Comparison of ENCODE assay signal across 21 mouse cellular contexts in genomic region chr12:11708879-11709602, GRCm38 (mm10).
A peak's percentile ranks its signal among the peaks of the same experiment; 100 is the strongest.
DNase-seq lines count a peak whose midpoint lies in the region; ATAC-seq and TF ChIP-seq lines count a peak whose summit lies in the region.
"Had no signal": no experiment of that assay in that cellular context is flagged by ENCODE, and none has a peak within 500 bp of the region (broad histone marks: within the 10 kb centered on the region; RNA-seq: fewer than 3 reads in every experiment).

No protein-coding gene starts in this region.

- no peaks in the 10 kb centered on the region for H3K27me3 ChIP-seq in hindbrain, postnatal 0 days (ENCODE audit: insufficient read depth, low read length)
- no peaks in the 10 kb centered on the region for H3K27me3 ChIP-seq in hindbrain, embryonic 11.5 days (ENCODE audit: control insufficient read depth, insufficient read depth, low read length)
- H3K27me3 ChIP-seq: hindbrain, embryonic 15.5 days had no signal

- TF ChIP-seq CTCF in hindbrain, postnatal 0 days (IDR thresholded peaks at IDR 0.05; ENCODE audit: low read depth): no peak
- no peak for TF ChIP-seq CTCF in brain, embryonic 14.5 days (IDR thresholded peaks at IDR 0.05; ENCODE audit: borderline replicate concordance, extremely low read depth, insufficient read depth, insufficient read length)
- no peak for TF ChIP-seq CTCF in embryonic fibroblast, embryonic 13.5 days (IDR thresholded peaks at IDR 0.05; ENCODE audit: borderline replicate concordance, insufficient read depth, low read length)

- no peak for TF ChIP-seq POLR2A in brain, embryonic 14.5 days (IDR thresholded peaks at IDR 0.05; ENCODE audit: borderline replicate concordance, extremely low read depth, insufficient read depth, insufficient read length, poor library complexity, severe bottlenecking)
- TF ChIP-seq POLR2A in embryonic fibroblast, embryonic 13.5 days (IDR thresholded peaks at IDR 0.05; ENCODE audit: low read depth, low read length): no peak

- no peaks in the 10 kb centered on the region for H3K4me1 ChIP-seq in hindbrain, postnatal 0 days (ENCODE audit: insufficient read depth, low read length)
- H3K4me1 ChIP-seq in hindbrain, embryonic 11.5 days (replicated peaks; ENCODE audit: control insufficient read depth, insufficient read depth, low read length): no peaks in the 10 kb centered on the region
- no peaks in the 10 kb centered on the region for H3K4me1 ChIP-seq in embryonic fibroblast, embryonic 13.5 days (ENCODE audit: control insufficient read depth, insufficient read depth, low read length)
- H3K4me1 ChIP-seq: hindbrain, embryonic 15.5 days had no signal

- ATAC-seq in hindbrain, postnatal 0 days: no peak
- no peak for ATAC-seq in hindbrain, embryonic 11.5 days (ENCODE audit: low FRiP score)
- ATAC-seq: liver, postnatal 0 days; midbrain, embryonic 16.5 days had no signal

- H3K9me3 ChIP-seq in hindbrain, postnatal 0 days (ENCODE audit: low read length): no peaks in the 10 kb centered on the region
- H3K9me3 ChIP-seq in hindbrain, embryonic 11.5 days (ENCODE audit: control insufficient read depth, low read length): no peaks in the 10 kb centered on the region
- H3K9me3 ChIP-seq: hindbrain, embryonic 15.5 days had no signal

- WGBS in hindbrain, postnatal 0 days: 78% methylated on average over 2 of the region's 2 CpGs
- WGBS in hindbrain, embryonic 11.5 days: 86% methylated on average over 2 of the region's 2 CpGs

- no peak overlapping the region for H3K4me3 ChIP-seq in hindbrain, postnatal 0 days (ENCODE audit: low read length)
- H3K4me3 ChIP-seq in hindbrain, embryonic 11.5 days (ENCODE audit: low read depth, low read length): no peak overlapping the region
- no peak overlapping the region for H3K4me3 ChIP-seq in embryonic fibroblast, embryonic 13.5 days (ENCODE audit: insufficient read depth, low read length)
- H3K4me3 ChIP-seq: erythroblast, embryonic 14.5 days; heart, adult 2 months; hindbrain, embryonic 15.5 days had no signal

- no peak overlapping the region for H3K27ac ChIP-seq in hindbrain, postnatal 0 days
- H3K27ac ChIP-seq in hindbrain, embryonic 11.5 days (ENCODE audit: low read depth, low read length): no peak overlapping the region
- H3K27ac ChIP-seq in embryonic fibroblast, embryonic 13.5 days (ENCODE audit: insufficient read depth, low read length): peak overlapping the region; percentile 52
- H3K27ac ChIP-seq: heart, adult 2 months; hindbrain, embryonic 15.5 days; kidney, postnatal 0 days had no signal

- no peak overlapping the region for H3K4me2 ChIP-seq in hindbrain, postnatal 0 days (ENCODE audit: low read depth, low read length)
- H3K4me2 ChIP-seq in hindbrain, embryonic 11.5 days (replicated peaks; ENCODE audit: low read depth, low read length): no peak overlapping the region
- H3K4me2 ChIP-seq: hindbrain, embryonic 15.5 days had no signal

- no peaks in the 10 kb centered on the region for H3K36me3 ChIP-seq in hindbrain, postnatal 0 days (ENCODE audit: insufficient read depth, low read length)
- no peaks in the 10 kb centered on the region for H3K36me3 ChIP-seq in hindbrain, embryonic 11.5 days (ENCODE audit: control insufficient read depth, insufficient read depth, low read length)
- H3K36me3 ChIP-seq: hindbrain, embryonic 15.5 days had no signal

- peak; percentile 8 for DNase-seq in hindbrain, postnatal 0 days (ENCODE audit: low spot score)
- no peak for DNase-seq in hindbrain, embryonic 11.5 days (ENCODE audit: low spot score)
- DNase-seq in brain, embryonic 14.5 days (ENCODE audit: low read depth): peak; percentile 82
- peak; percentile 32 for DNase-seq in layer of hippocampus, adult 9-10 months (ENCODE audit: low spot score)
- DNase-seq in adrenal gland, postnatal 25 days: no peak
- no peak for DNase-seq in heart, adult 18-20 months
- DNase-seq: cerebellum, adult 11 months; cerebellum, postnatal 10 days; gastrocnemius, postnatal 14 days; heart, adult 2 months; heart, postnatal 36 days; kidney, adult 18-20 months; liver; liver, postnatal 0 days; lung, postnatal 14 days; retina, postnatal 1 day had no signal

- no peak overlapping the region for H3K9ac ChIP-seq in hindbrain, postnatal 0 days (replicated peaks; ENCODE audit: low read length)
- H3K9ac ChIP-seq in hindbrain, embryonic 11.5 days (ENCODE audit: low read depth, low read length): no peak overlapping the region
- H3K9ac ChIP-seq: hindbrain, embryonic 15.5 days; liver, postnatal 0 days had no signal

Comparison
In these comparisons a context has a peak if more than half of its experiments do, and no peak if none do; other contexts are left out.
1. DNase-seq: peak in hindbrain, postnatal 0 days (single experiment), brain, embryonic 14.5 days (single experiment) and layer of hippocampus, adult 9-10 months (single experiment); none in hindbrain, embryonic 11.5 days (single experiment), adrenal gland, postnatal 25 days (single experiment) and heart, adult 18-20 months (0 of 2).